Comparison of ENCODE assay signal across 8 mouse cellular contexts in the genomic region with DNA sequence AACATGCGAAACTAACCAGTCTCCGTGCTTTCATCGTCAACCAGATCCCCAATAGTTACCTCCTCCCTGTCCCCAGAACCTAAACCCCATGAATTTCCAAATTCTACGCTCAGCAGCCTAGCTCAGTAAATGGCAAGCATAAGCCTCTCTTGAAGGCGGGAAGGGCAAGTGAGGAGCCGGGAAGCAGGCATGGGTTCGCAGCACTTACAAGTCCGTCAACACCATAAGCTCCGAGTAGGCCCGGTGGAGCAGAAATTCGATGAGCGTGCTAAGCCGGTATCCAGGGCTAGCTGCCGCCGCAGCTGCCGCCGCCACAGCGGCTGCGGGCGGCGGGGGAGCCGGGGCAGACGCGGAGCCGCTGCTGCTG. TPM values are rescaled to one million over a fixed set of nuclear protein-coding genes. Genes with fewer than 3 reads are reported as not detected.
A peak's percentile ranks its signal among the peaks of the same experiment; 100 is the strongest.
DNase-seq lines count a peak whose midpoint lies in the region; ATAC-seq and TF ChIP-seq lines count a peak whose summit lies in the region.

No protein-coding gene starts in this region.

- peaks cover 35% of the 10 kb centered on the region for H3K79me2 ChIP-seq in CH12.LX (replicated peaks; ENCODE audit: control insufficient read depth, extremely low read depth, insufficient read depth, poor library complexity, severe bottlenecking)

- TF ChIP-seq EP300 in CH12.LX (IDR thresholded peaks at IDR 0.05; ENCODE audit: low read length), result no peak

- H3K36me3 ChIP-seq in heart, embryonic 16.5 days (ENCODE audit: control insufficient read depth, insufficient read depth), result no peaks in the 10 kb centered on the region
- no peaks in the 10 kb centered on the region for H3K36me3 ChIP-seq in CH12.LX (replicated peaks in 1 of 2; ENCODE audit: control insufficient read depth in 1 of 2, insufficient read depth in 1 of 2, low read length in 1 of 2)
- H3K36me3 ChIP-seq in embryonic facial prominence, embryonic 10.5 days (replicated peaks), result no peaks in the 10 kb centered on the region
- H3K36me3 ChIP-seq in intestine, embryonic 14.5 days (ENCODE audit: control insufficient read depth, insufficient read depth, low read length), result no peaks in the 10 kb centered on the region

- H3K4me3 ChIP-seq in heart, embryonic 16.5 days (ENCODE audit: low read length), result peak overlapping the region; percentile 69
- H3K4me3 ChIP-seq in CH12.LX (replicated peaks in 1 of 3; ENCODE audit: low read depth in 2 of 3, low read length in 2 of 3, poor library complexity in 1 of 3), result peak overlapping the region; percentile 64 to 82 (median 66)
- peak overlapping the region; percentile 70 for H3K4me3 ChIP-seq in embryonic facial prominence, embryonic 10.5 days
- H3K4me3 ChIP-seq in intestine, embryonic 14.5 days (ENCODE audit: low read depth, low read length), result peak overlapping the region; percentile 55

- no peak for TF ChIP-seq POLR2A in CH12.LX (IDR thresholded peaks at IDR 0.05; ENCODE audit: low read depth, low read length)

- TF ChIP-seq RAD21 in CH12.LX (IDR thresholded peaks at IDR 0.05; ENCODE audit: low read depth, low read length), result no peak

- H3K9ac ChIP-seq in heart, embryonic 16.5 days (ENCODE audit: low read length), result peak overlapping the region; percentile 85
- H3K9ac ChIP-seq in CH12.LX (ENCODE audit: insufficient read depth, low read depth), result peak overlapping the region; percentile 72
- H3K9ac ChIP-seq in intestine, embryonic 14.5 days (ENCODE audit: low read length), result peak overlapping the region; percentile 65

- dilution Hi-C loops in CH12.LX (cut with MboI; ENCODE audit: extremely low pct_ligation_motif_present, extremely low pct_unique_long_range_greater_than_20kb, low sequenced_read_pairs), result no loop called here

- DNase-seq in heart, adult 11 months, result no peak
- no peak for DNase-seq in CH12.LX (ENCODE audit: extremely low read depth)
- no peak for DNase-seq in embryonic facial prominence, embryonic 10.5 days (ENCODE audit: low spot score)
- DNase-seq in intestine, embryonic 14.5 days (ENCODE audit: low spot score), result peak; percentile 74
- no peak for DNase-seq in spleen, postnatal 10 days (ENCODE audit: low spot score in 2 of 2)
- no peak for DNase-seq in spleen, postnatal 4 days (ENCODE audit: low spot score in 2 of 2)

- no peak for TF ChIP-seq CTCF in CH12.LX (conservative IDR thresholded peaks at IDR 0.05 in 1 of 2, IDR thresholded peaks at IDR 0.05 in 1 of 2; ENCODE audit: low read depth in 2 of 2, low read length in 2 of 2)

- peaks cover 15% of the 10 kb centered on the region for H3K27me3 ChIP-seq in heart, embryonic 16.5 days (ENCODE audit: control insufficient read depth, insufficient read depth, low read length)
- H3K27me3 ChIP-seq in CH12.LX (replicated peaks), result no peaks in the 10 kb centered on the region
- peaks cover 40% of the 10 kb centered on the region for H3K27me3 ChIP-seq in embryonic facial prominence, embryonic 10.5 days (replicated peaks; ENCODE audit: low read depth, poor library complexity, severe bottlenecking)
- H3K27me3 ChIP-seq in intestine, embryonic 14.5 days (replicated peaks; ENCODE audit: control insufficient read depth, insufficient read depth, low read length), result 0 out of 2 replicates have a peak, but pooled peaks cover 8% of the 10 kb centered on the region

- H3K27ac ChIP-seq in heart, embryonic 16.5 days (ENCODE audit: low read length), result peak overlapping the region; percentile 97
- peak overlapping the region; percentile 89 for H3K27ac ChIP-seq in CH12.LX (ENCODE audit: insufficient read depth, low read depth)
- H3K27ac ChIP-seq in embryonic facial prominence, embryonic 10.5 days (replicated peaks), result peak overlapping the region; percentile 92
- peak overlapping the region; percentile 90 for H3K27ac ChIP-seq in intestine, embryonic 14.5 days (ENCODE audit: low read depth)

- peaks cover 4% of the 10 kb centered on the region for H3K4me1 ChIP-seq in heart, embryonic 16.5 days (ENCODE audit: control insufficient read depth, insufficient read depth, low read length)
- peaks cover 0 to 4% of the 10 kb centered on the region in 2 experiments; a peak in 1 of 4 replicates for H3K4me1 ChIP-seq in CH12.LX (ENCODE audit: control insufficient read depth in 1 of 2, insufficient read depth in 2 of 2)
- H3K4me1 ChIP-seq in embryonic facial prominence, embryonic 10.5 days, result 0 out of 2 replicates have a peak, but pooled peaks cover 8% of the 10 kb centered on the region
- no peaks in the 10 kb centered on the region for H3K4me1 ChIP-seq in intestine, embryonic 14.5 days (replicated peaks; ENCODE audit: control insufficient read depth, insufficient read depth, low read length)

- 8% methylated on average over 24 of the region's 25 CpGs for WGBS in heart, embryonic 16.5 days
- 12% methylated on average over 20 of the region's 25 CpGs for WGBS in embryonic facial prominence, embryonic 10.5 days
- 8% methylated on average over 25 of the region's 25 CpGs for WGBS in intestine, embryonic 14.5 days

- H3K4me2 ChIP-seq in heart, embryonic 16.5 days (ENCODE audit: low read depth, low read length), result peak overlapping the region; percentile 60
- H3K4me2 ChIP-seq in CH12.LX (ENCODE audit: insufficient read depth, low read depth, poor library complexity, severe bottlenecking), result peak overlapping the region; percentile 7; the same call in 1 of the 2 replicates
- peak overlapping the region; percentile 55 for H3K4me2 ChIP-seq in intestine, embryonic 14.5 days (ENCODE audit: low read length)

- in situ Hi-C loops in CH12.LX (cut with MboI; ENCODE audit: low pct_ligation_motif_present, low pct_unique_long_range_greater_than_20kb, low sequenced_read_pairs), result no loop called here

- H3K9me3 ChIP-seq in heart, embryonic 16.5 days (replicated peaks; ENCODE audit: control insufficient read depth, low read length), result no peaks in the 10 kb centered on the region
- no peaks in the 10 kb centered on the region for H3K9me3 ChIP-seq in CH12.LX (replicated peaks; ENCODE audit: low read length)
- peaks cover 6% of the 10 kb centered on the region; the same call in 1 of the 2 replicates for H3K9me3 ChIP-seq in embryonic facial prominence, embryonic 10.5 days
- H3K9me3 ChIP-seq in intestine, embryonic 14.5 days (ENCODE audit: control insufficient read depth, low read length), result no peaks in the 10 kb centered on the region

- ATAC-seq in heart, embryonic 16.5 days (replicated peaks; ENCODE audit: extremely low read depth, insufficient read depth, low FRiP score), result peak; percentile 1; the same call in 1 of the 2 replicates
- no peak for ATAC-seq in intestine, embryonic 14.5 days (replicated peaks; ENCODE audit: low FRiP score, low TSS enrichment, low read depth)
- ATAC-seq in monocyte, adult 5-6 weeks (replicated peaks; ENCODE audit: insufficient number of reproducible peaks, low FRiP score, low TSS enrichment, poor library complexity, severe bottlenecking), result peak; percentile 28; the same call in 1 of the 2 replicates

TF ChIP-seq in CH12.LX, 34 proteins besides CTCF, POLR2A, EP300 and RAD21:
- no peak for TF ChIP-seq MEF2A (IDR thresholded peaks at IDR 0.05; ENCODE audit: borderline replicate concordance, low read depth, low read length)
- no peak for TF ChIP-seq BHLHE40 (IDR thresholded peaks at IDR 0.05; ENCODE audit: low read depth, low read length)
- 0 out of 2 replicates have a peak, but pooled peaks have one; percentile 11 for TF ChIP-seq MXI1 (IDR thresholded peaks at IDR 0.05; ENCODE audit: low read depth, low read length)

RNA-seq across cellular contexts. Expression of a gene that starts 0.6 kb away (rescaled TPM):
- 13.7 and 14.1 TPM in 2 replicates for polyA plus RNA-seq in heart, embryonic 16.5 days (2015; fragmentation: Nextera tagmentation; extraction: Ambion mirVana)
- 10.3 and 11.8 TPM in 2 replicates for total RNA-seq in CH12.LX (2012; rRNA removed)
- 12.7 and 15.0 TPM in 2 replicates for total RNA-seq in CH12.LX (2014; rRNA removed)
- polyA plus RNA-seq in CH12.LX (2012; ENCODE audit: insufficient read length, low read depth), result 16.7 and 18.3 TPM in 2 replicates
- 12.6 and 12.7 TPM in 2 replicates for polyA plus RNA-seq in embryonic facial prominence, embryonic 10.5 days (2016; fragmentation: Nextera tagmentation; extraction: Ambion mirVana)
- 18.6 and 20.4 TPM in 2 replicates for polyA plus RNA-seq in intestine, embryonic 14.5 days (2014; fragmentation: Nextera tagmentation; extraction: Ambion mirVana)
- total RNA-seq in monocyte, adult 5-6 weeks (2017), result 10.7 to 24.7 TPM (median 15.0 TPM) in 3 replicates

Comparison
In these comparisons a context has a peak if more than half of its experiments do, and no peak if none do; other contexts are left out.
1. H3K4me2 ChIP-seq: peak in every context shown above with its lines; median percentile 60 in heart, embryonic 16.5 days; 55 in intestine, embryonic 14.5 days; 7 in CH12.LX.